Mouse (Mus musculus): Measurements from ENCODE around the gene Jchain. TPM values are rescaled to one million over a fixed set of nuclear protein-coding genes. Genes with fewer than 3 reads are reported as not detected.

The Jchain gene
- polyA plus RNA-seq, 1 experiment: 1.7 TPM

Other genes with a start within 250 kb of the Jchain start
- not detected in 2 replicates for gene Prol1, start 210.6 kb downstream of the Jchain start, polyA plus RNA-seq (2012; ENCODE audit: insufficient read depth, insufficient read length, missing spikeins)
- not detected in 2 replicates for gene Amtn, start 151.8 kb downstream of the Jchain start, polyA plus RNA-seq (2012; ENCODE audit: insufficient read depth, insufficient read length, missing spikeins)
- gene Ambn, start 71.9 kb downstream of the Jchain start, polyA plus RNA-seq (2012; ENCODE audit: insufficient read depth, insufficient read length, missing spikeins): not detected in 2 replicates
- not detected in 2 replicates for gene Enam, start 39.9 kb downstream of the Jchain start, polyA plus RNA-seq (2012; ENCODE audit: insufficient read depth, insufficient read length, missing spikeins)
- 20.9 and 26.2 TPM in 2 replicates for gene Utp3, start 26.6 kb upstream of the Jchain start, polyA plus RNA-seq (2012; ENCODE audit: insufficient read depth, insufficient read length, missing spikeins)
- 5.1 and 5.3 TPM in 2 replicates for gene Rufy3, start 37.1 kb upstream of the Jchain start, polyA plus RNA-seq (2012; ENCODE audit: insufficient read depth, insufficient read length, missing spikeins)
- gene Grsf1, start 148.3 kb upstream of the Jchain start, polyA plus RNA-seq (2012; ENCODE audit: insufficient read depth, insufficient read length, missing spikeins): 141 and 153 TPM in 2 replicates
- gene Mob1b, start 193.0 kb upstream of the Jchain start, polyA plus RNA-seq (2012; ENCODE audit: insufficient read depth, insufficient read length, missing spikeins): 13.9 and 26.0 TPM in 2 replicates
- 4.4 and 4.5 TPM in 2 replicates for gene Dck, start 237.1 kb upstream of the Jchain start, polyA plus RNA-seq (2012; ENCODE audit: insufficient read depth, insufficient read length, missing spikeins)